In the genomic region with DNA sequence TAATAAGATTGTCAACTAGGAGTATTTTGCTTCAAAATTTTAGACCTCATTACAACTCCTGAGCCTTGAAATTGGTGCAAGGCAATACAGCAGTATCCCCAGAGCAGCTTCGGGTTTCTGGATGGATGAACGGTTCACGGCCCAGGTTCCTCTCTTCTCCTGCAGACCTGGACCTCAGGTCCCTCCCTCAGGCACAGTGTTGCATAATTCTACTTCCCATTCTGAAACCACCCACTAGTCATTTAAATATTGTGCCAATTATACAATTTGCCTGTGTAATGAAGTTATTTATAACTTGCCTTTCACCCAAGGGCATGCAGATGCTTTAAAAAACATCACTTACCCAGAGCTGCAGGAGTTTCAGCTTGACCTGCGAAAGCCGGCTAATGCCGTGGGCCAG, we compare ENCODE assay signal across 12 mouse cellular contexts. TPM values are rescaled to one million over a fixed set of nuclear protein-coding genes. Genes with fewer than 3 reads are reported as not detected.
"Had no signal": no experiment of that assay in that cellular context is flagged by ENCODE, and none has a peak within 500 bp of the region (broad histone marks: within the 10 kb centered on the region; RNA-seq: fewer than 3 reads in every experiment).

No protein-coding gene starts in this region.

- H3K9ac ChIP-seq: intestine, embryonic 15.5 days; liver, embryonic 15.5 days; midbrain, embryonic 13.5 days; neural tube, embryonic 15.5 days; stomach, embryonic 15.5 days had no signal

- H3K4me3 ChIP-seq: intestine, embryonic 15.5 days; limb, embryonic 10.5 days; liver, embryonic 15.5 days; midbrain, embryonic 13.5 days; neural tube, embryonic 15.5 days; stomach, embryonic 15.5 days had no signal

- H3K4me2 ChIP-seq: intestine, embryonic 15.5 days; liver, embryonic 11.5 days; liver, embryonic 15.5 days; midbrain, embryonic 13.5 days; neural tube, embryonic 15.5 days; stomach, embryonic 15.5 days had no signal

- ATAC-seq: intestine, embryonic 15.5 days; lung, postnatal 0 days; midbrain, embryonic 13.5 days had no signal

- DNase-seq: lung, adult 2 months; lung, postnatal 36 days; thymus, postnatal 4 days had no signal

- H3K27me3 ChIP-seq: intestine, embryonic 15.5 days; liver, embryonic 15.5 days; midbrain, embryonic 13.5 days; neural tube, embryonic 15.5 days; stomach, embryonic 15.5 days had no signal

- H3K9me3 ChIP-seq: intestine, embryonic 15.5 days; limb, embryonic 10.5 days; liver, embryonic 15.5 days; midbrain, embryonic 13.5 days; neural tube, embryonic 15.5 days; stomach, embryonic 15.5 days had no signal

- H3K27ac ChIP-seq: intestine, embryonic 15.5 days; limb, embryonic 10.5 days; liver, embryonic 15.5 days; midbrain, embryonic 13.5 days; neural tube, embryonic 15.5 days; stomach, embryonic 15.5 days had no signal

- H3K36me3 ChIP-seq: intestine, embryonic 15.5 days; limb, embryonic 10.5 days; liver, embryonic 15.5 days; midbrain, embryonic 13.5 days; neural tube, embryonic 15.5 days; stomach, embryonic 15.5 days had no signal

- H3K4me1 ChIP-seq: intestine, embryonic 15.5 days; liver, embryonic 15.5 days; midbrain, embryonic 13.5 days; stomach, embryonic 15.5 days had no signal

RNA-seq across cellular contexts. Expression of gene Pgbd5, which starts 49.9 kb away (rescaled TPM):
- total RNA-seq: megakaryocyte progenitor cell, adult 5-6 weeks had no signal
